Mouse (Mus musculus) cerebellum, postnatal 14 days (tissue): Measurements from ENCODE around the gene Tnfrsf13c.
"Not testable (repeated sequence)": the region's sequence is repeated elsewhere in the genome, so short reads cannot be mapped to it uniquely, and the experiment has no call there.

Source experiments
- DNase-seq, 2 experiments: peaks; one replicate each; pipeline ENCODE4 v3.0.0; 2021; ENCODE audit warnings: mixed read lengths in 2 of 2

Tnfrsf13c gene

GRCm38 (mm10) chr15:82223657-82224601, at the start of gene Tnfrsf13c:
TSS of gene Tnfrsf13c (minus strand) at chr15:82224369.
- peak; percentile 46 to 63 for DNase-seq

- DNase-seq: peak; percentile 50 to 60
These were observed 48.1 kb upstream of the Tnfrsf13c start for GRCm38 (mm10) chr15:82272295-82272694.

- DNase-seq: peak; percentile 88 to 96
These were observed 47.0 kb upstream of the Tnfrsf13c start for GRCm38 (mm10) chr15:82271201-82271600.

GRCm38 (mm10) chr15:82268783-82269182, 44.6 kb upstream of the Tnfrsf13c start:
- peak; percentile 77 to 84 for DNase-seq

- DNase-seq: peak; percentile 63 to 81
These were observed 44.0 kb upstream of the Tnfrsf13c start for GRCm38 (mm10) chr15:82268185-82268584.

GRCm38 (mm10) chr15:82266356-82266755, 42.2 kb upstream of the Tnfrsf13c start:
- DNase-seq: peak; percentile 90 to 91

GRCm38 (mm10) chr15:82259510-82259909, 35.3 kb upstream of the Tnfrsf13c start:
- peak; percentile 89 to 95 for DNase-seq

GRCm38 (mm10) chr15:82255944-82256383, 31.8 kb upstream of the Tnfrsf13c start:
- DNase-seq: peak; percentile 82 to 83

- DNase-seq: peak in 1 of 2 experiments; percentile 61
These were observed 31.1 kb upstream of the Tnfrsf13c start for GRCm38 (mm10) chr15:82255248-82255647.

- no peak for DNase-seq
These were observed 27.9 kb upstream of the Tnfrsf13c start, which contains the start of gene 1500009C09Rik for GRCm38 (mm10) chr15:82252097-82252496. TSS of gene 1500009C09Rik (plus strand) at chr15:82252397.

GRCm38 (mm10) chr15:82251579-82251978, 27.4 kb upstream of the Tnfrsf13c start:
- no peak for DNase-seq

- DNase-seq: no peak
These were observed 23.1 kb upstream of the Tnfrsf13c start for GRCm38 (mm10) chr15:82247131-82247776.

GRCm38 (mm10) chr15:82244805-82245161, 20.6 kb upstream of the Tnfrsf13c start:
- not testable (repeated sequence) for DNase-seq

- DNase-seq: peak; percentile 95 to 96
These were observed 20.1 kb upstream of the Tnfrsf13c start, which contains the start of gene Cenpm for GRCm38 (mm10) chr15:82244115-82244804. TSS of gene Cenpm (minus strand) at chr15:82244748.

GRCm38 (mm10) chr15:82243742-82244114, 19.6 kb upstream of the Tnfrsf13c start:
- no peak for DNase-seq

GRCm38 (mm10) chr15:82243311-82243710, 19.1 kb upstream of the Tnfrsf13c start:
- no peak for DNase-seq

GRCm38 (mm10) chr15:82236565-82236964, 12.4 kb upstream of the Tnfrsf13c start:
- peak; percentile 94 to 97 for DNase-seq

GRCm38 (mm10) chr15:82235661-82236060, 11.5 kb upstream of the Tnfrsf13c start:
- no peak for DNase-seq

- DNase-seq: no peak
These were observed 8.5 kb upstream of the Tnfrsf13c start for GRCm38 (mm10) chr15:82232651-82233050.

- peak; percentile 92 for DNase-seq
These were observed 7.6 kb upstream of the Tnfrsf13c start for GRCm38 (mm10) chr15:82231591-82232378.

- no peak for DNase-seq
These were observed 6.9 kb upstream of the Tnfrsf13c start for GRCm38 (mm10) chr15:82231100-82231499.

GRCm38 (mm10) chr15:82230098-82230611, 6.0 kb upstream of the Tnfrsf13c start:
- DNase-seq: no peak
